Mouse (Mus musculus) retina, postnatal 7 days (tissue): Measurements from ENCODE around the gene Gtf2b.

ENCODE experiments used
- DNase-seq: peaks from one replicate; pipeline ENCODE4 v3.0.0-alpha.2; 2012; ENCODE audit warnings: low read depth, low spot score

Gtf2b gene

GRCm38 (mm10) chr3:142764995-142765777, at the start of gene Gtf2b:
Gtf2b (plus strand) TSS chr3:142765045.
- peak; percentile 90 for DNase-seq

- DNase-seq = no peak
These were observed 39.4 kb upstream of the Gtf2b start for GRCm38 (mm10) chr3:142725481-142725880.

- DNase-seq = peak; percentile 30
These were observed 38.7 kb upstream of the Gtf2b start for GRCm38 (mm10) chr3:142725969-142726672.

- no peak for DNase-seq
These were observed 30.6 kb upstream of the Gtf2b start for GRCm38 (mm10) chr3:142734291-142734690.

GRCm38 (mm10) chr3:142740896-142741295, 23.9 kb upstream of the Gtf2b start:
- no peak for DNase-seq

- DNase-seq = peak; percentile 34
These were observed 20.6 kb upstream of the Gtf2b start for GRCm38 (mm10) chr3:142743973-142744898.

GRCm38 (mm10) chr3:142745076-142745475, 19.8 kb upstream of the Gtf2b start:
- no peak for DNase-seq

GRCm38 (mm10) chr3:142747673-142748072, 17.2 kb upstream of the Gtf2b start:
- DNase-seq = no peak

- no peak for DNase-seq
These were observed 15.7 kb upstream of the Gtf2b start for GRCm38 (mm10) chr3:142749131-142749530.

GRCm38 (mm10) chr3:142755132-142755867, 9.5 kb upstream of the Gtf2b start:
- DNase-seq = peak; percentile 6

- no peak for DNase-seq
These were observed 7.0 kb upstream of the Gtf2b start for GRCm38 (mm10) chr3:142757841-142758240.

- DNase-seq = no peak
These were observed 6.3 kb upstream of the Gtf2b start for GRCm38 (mm10) chr3:142758593-142758992.

- DNase-seq = no peak
These were observed 4.5 kb upstream of the Gtf2b start for GRCm38 (mm10) chr3:142760356-142760755.

GRCm38 (mm10) chr3:142765778-142766165, 927 bp downstream of the Gtf2b start:
- DNase-seq = no peak

- no peak for DNase-seq
These were observed 3.7 kb downstream of the Gtf2b start for GRCm38 (mm10) chr3:142768498-142768897.

- DNase-seq = no peak
These were observed 5.7 kb downstream of the Gtf2b start for GRCm38 (mm10) chr3:142770518-142770917.

GRCm38 (mm10) chr3:142773538-142774191, 8.8 kb downstream of the Gtf2b start:
- no peak for DNase-seq

- no peak for DNase-seq
These were observed 12.4 kb downstream of the Gtf2b start for GRCm38 (mm10) chr3:142777227-142777626.

GRCm38 (mm10) chr3:142786423-142787072, 21.7 kb downstream of the Gtf2b start:
- DNase-seq = no peak

GRCm38 (mm10) chr3:142795587-142795986, 30.7 kb downstream of the Gtf2b start:
- no peak for DNase-seq
